Mouse (Mus musculus): Measurements from ENCODE around the gene Prl2c2.
"Not testable (repeated sequence)": the region's sequence is repeated elsewhere in the genome, so short reads cannot be mapped to it uniquely, and the experiment has no call there.

The Prl2c2 gene

GRCm38 (mm10) chr13:13005283-13005682, at the start of gene Prl2c2:
Gene Prl2c2, minus strand, starts transcription at chr13:13005383.
- DNase-seq = not testable (repeated sequence)

- not testable (repeated sequence) for DNase-seq
Measured at GRCm38 (mm10) chr13:13025872-13026271, 20.7 kb upstream of the Prl2c2 start.

GRCm38 (mm10) chr13:13013993-13014549, 8.9 kb upstream of the Prl2c2 start:
- DNase-seq = not testable (repeated sequence)
